Mouse (Mus musculus) liver, embryonic 11.5 days (tissue): ENCODE results near the gene Agbl3. TPM values are rescaled to one million over a fixed set of nuclear protein-coding genes. Genes with fewer than 3 reads are reported as not detected.

Source experiments
- ATAC-seq: fragments of 200-750 bp; cut with Nextera tagmentation; replicated peaks from 2 replicates; pipeline ENCODE4 v1.8.0; 2017; ENCODE audit warnings: moderate number of reproducible peaks, mild to moderate bottlenecking, moderate TSS enrichment, moderate library complexity; ENCODE audit not compliant: low FRiP score
- DNase-seq: peaks from one replicate; pipeline ENCODE4 v3.0.0-alpha.2; 2017; ENCODE audit warnings: low spot score
- H3K27ac ChIP-seq: fragments of 300-500 bp; sonication (generic); 2 replicates; pipeline ENCODE4 v1.5.1; 2014; ENCODE audit warnings: mild to moderate bottlenecking, low read depth, low read length, control low read depth
- H3K27me3 ChIP-seq: fragments of 300-500 bp; sonication (generic); replicated peaks from 2 replicates; pipeline ENCODE4 v1.6.1; 2014; ENCODE audit warnings: low read length, mixed read lengths; ENCODE audit not compliant: control insufficient read depth, insufficient read depth
- H3K36me3 ChIP-seq: fragments of 300-500 bp; sonication (generic); 2 replicates; pipeline ENCODE4 v1.6.1; 2014; ENCODE audit warnings: mild to moderate bottlenecking, low read length, moderate library complexity, mixed read lengths; ENCODE audit not compliant: control insufficient read depth, insufficient read depth
- H3K4me1 ChIP-seq: fragments of 300-500 bp; sonication (generic); replicated peaks from 2 replicates; pipeline ENCODE4 v1.6.1; 2014; ENCODE audit warnings: low read length, mixed read lengths; ENCODE audit not compliant: control insufficient read depth, insufficient read depth
- H3K4me2 ChIP-seq: fragments of 300-500 bp; sonication (generic); 2 replicates; pipeline ENCODE4 v1.6.1; 2014; ENCODE audit warnings: mild to moderate bottlenecking, control low read depth, moderate library complexity
- H3K4me3 ChIP-seq: fragments of 300-500 bp; sonication (generic); 2 replicates; pipeline ENCODE4 v1.5.1; 2014; ENCODE audit warnings: low read depth, low read length, control low read depth
- H3K9ac ChIP-seq: fragments of 300-500 bp; sonication (generic); 2 replicates; pipeline ENCODE4 v1.6.1; 2014; ENCODE audit warnings: low read depth, low read length, control low read depth
- H3K9me3 ChIP-seq: fragments of 300-500 bp; sonication (generic); 2 replicates; pipeline ENCODE4 v1.6.1; 2016; ENCODE audit warnings: low read length, inconsistent platforms, mixed read lengths; ENCODE audit not compliant: control insufficient read depth
- WGBS: fragments of 180-500 bp; shearing (Covaris S2); extraction: QIAGEN DNeasy Blood & Tissue Kit; methylation state at CpG from one replicate; pipeline ENCODE4 v1.1.7; 2014; 5-methylcytosine and 5-hydroxymethylcytosine counted together
- polyA plus RNA-seq: library from polyadenylated mRNA; unstranded; fragments of >200 nt; fragmentation: Nextera tagmentation; extraction: Ambion mirVana; gene quantifications from 2 replicates; pipeline ENCODE4 v1.2.1, GENCODE M21; 2014

Gene Agbl3
- polyA plus RNA-seq: 4.4 and 4.5 TPM in 2 replicates

DNA sequence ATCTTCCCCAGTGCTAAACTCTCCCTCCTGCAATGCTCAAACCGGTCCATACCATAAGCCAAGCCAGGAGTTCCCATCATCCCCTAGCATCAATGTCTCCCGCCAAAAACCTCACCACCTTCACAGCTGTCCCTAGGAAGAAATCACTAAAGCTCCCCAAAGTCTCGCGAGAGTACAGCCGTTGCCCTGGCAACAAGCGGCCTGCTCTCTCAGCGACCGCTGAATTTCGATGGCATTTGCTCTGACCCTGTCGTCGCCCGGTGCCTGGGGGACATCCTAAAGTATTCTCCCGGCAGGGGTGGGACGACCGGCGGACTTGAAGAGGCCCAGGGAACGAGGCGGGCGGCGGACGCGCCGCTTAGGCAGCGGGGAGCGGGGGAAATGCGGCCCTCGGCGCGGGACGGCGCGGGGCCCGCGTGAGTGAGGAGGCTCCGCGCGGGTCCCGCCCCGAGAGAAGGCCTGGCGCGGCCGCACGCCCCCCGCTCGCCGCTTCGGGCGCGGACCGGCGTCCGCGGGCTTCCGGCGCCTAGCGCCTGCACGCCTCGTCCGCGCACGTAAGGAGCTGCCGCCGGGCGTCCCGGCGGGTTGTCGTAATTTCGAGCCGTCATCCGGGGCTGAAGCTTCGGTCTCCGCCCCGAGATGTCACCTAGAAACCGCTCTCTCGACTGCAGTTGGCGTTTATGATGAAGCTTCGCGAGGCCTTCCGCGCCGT lies at the start of gene Agbl3:
Agbl3 (plus strand) TSS at position 202 of the 712 bp plus-strand sequence.
- ATAC-seq (peak; percentile 89), DNase-seq (peak; percentile 94)
- Histone ChIP-seq H3K9ac (peak within 1 kb of the TSS; percentile 91), H3K27me3 (no peaks in the 10 kb centered on the region), H3K27ac (peak within 1 kb of the TSS; percentile 98), H3K4me2 (peak within 1 kb of the TSS; percentile 80), H3K9me3 (no peaks in the 10 kb centered on the region), H3K36me3 (no peaks in the 10 kb centered on the region), H3K4me1 (no peaks in the 10 kb centered on the region), H3K4me3 (peak within 1 kb of the TSS; percentile 68)
- under 1% methylated on average over 74 of the region's 81 CpGs for WGBS

DNA sequence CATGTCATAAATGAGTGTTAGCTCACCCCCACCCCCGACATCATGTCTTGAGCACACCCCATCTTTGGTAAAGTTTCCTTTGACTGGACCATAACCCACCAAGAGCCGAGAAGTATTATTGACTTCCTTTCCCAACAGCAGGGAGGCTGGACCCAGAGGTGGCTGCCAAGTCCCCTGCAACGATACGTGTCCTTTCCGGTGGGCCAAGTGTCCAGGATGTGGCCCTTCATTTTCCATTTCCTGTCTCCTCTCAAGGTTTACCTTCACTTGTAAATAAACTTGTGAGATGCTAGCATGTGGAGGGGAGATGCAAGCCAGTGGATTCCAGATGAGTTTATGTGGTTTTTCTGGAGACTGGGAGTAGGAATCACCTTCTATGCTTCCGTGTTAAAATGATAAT lies 49.2 kb upstream of the Agbl3 start:
- peaks cover 11% of the 10 kb centered on the region for H3K4me1 ChIP-seq
- H3K27ac ChIP-seq: no peak overlapping the region
- DNase-seq (no peak), ATAC-seq (no peak)
- WGBS: 86% methylated on average over 6 of the region's 6 CpGs
- no peaks in the 10 kb centered on the region for H3K9me3 ChIP-seq
- H3K9ac ChIP-seq: no peak overlapping the region
- no peak overlapping the region for H3K4me2 ChIP-seq
- H3K36me3 ChIP-seq: no peaks in the 10 kb centered on the region
- no peak overlapping the region for H3K4me3 ChIP-seq
- no peaks in the 10 kb centered on the region for H3K27me3 ChIP-seq

DNA sequence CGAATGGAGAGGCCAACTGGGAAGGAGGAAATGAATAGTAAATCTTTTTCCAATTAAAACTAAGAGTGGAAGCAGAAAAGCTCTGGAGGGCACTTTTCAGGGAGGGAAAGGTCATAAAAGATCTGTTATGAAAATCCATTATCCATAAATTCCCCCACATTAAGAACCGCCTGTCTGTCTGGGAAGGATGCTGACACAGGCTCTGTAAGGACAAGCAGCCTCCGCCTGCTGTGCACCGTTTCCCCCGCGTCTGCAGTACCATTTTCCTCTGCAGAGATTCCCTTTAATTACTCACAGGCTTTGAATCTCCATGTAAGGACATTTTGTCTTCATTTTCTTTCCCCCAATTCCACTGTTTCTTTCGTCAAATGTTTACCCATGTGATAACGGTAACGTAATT lies 48.7 kb upstream of the Agbl3 start:
- ATAC-seq: no peak
- Histone ChIP-seq H3K4me1 (peaks cover 10% of the 10 kb centered on the region), H3K9ac (no peak overlapping the region), H3K27me3 (no peaks in the 10 kb centered on the region), H3K36me3 (no peaks in the 10 kb centered on the region), H3K27ac (no peak overlapping the region), H3K9me3 (no peaks in the 10 kb centered on the region), H3K4me3 (no peak overlapping the region), H3K4me2 (no peak overlapping the region)
- DNase-seq: no peak
- 73% methylated on average over 9 of the region's 9 CpGs for WGBS

DNA sequence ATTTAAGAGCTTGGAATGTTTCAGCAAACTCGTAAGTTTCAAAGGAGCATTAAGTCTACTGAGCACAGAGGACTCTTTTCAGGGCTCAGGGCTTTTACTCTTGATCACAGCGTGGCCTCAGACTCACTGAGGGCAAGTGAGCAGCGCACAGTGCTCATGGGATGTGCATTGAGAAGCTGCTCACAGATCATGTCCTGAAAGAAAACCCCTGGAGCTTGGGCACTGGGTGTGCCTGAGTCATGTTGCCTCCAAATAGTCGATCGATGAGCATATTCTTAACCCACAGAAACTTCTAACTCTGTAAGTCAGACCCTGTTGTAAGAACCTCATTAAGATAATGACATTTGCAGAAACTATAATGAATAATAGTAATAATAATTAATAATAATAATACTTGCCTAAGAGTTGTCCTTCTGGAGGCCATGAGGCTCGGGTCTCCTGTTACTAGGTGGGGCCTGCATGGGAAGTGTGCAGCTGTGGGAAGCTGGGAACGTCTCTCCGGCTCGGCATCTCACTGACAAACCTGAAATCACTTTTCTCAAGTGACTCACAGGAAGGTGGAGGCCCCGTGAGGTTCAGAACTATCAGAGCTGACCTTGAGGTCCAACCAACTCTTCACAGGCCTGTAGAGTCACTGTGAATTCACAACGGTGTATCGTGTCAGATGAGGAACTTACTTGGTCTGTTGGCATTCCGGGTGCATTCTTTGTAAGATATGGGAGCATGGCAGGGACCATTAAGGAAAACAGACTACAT lies 45.1 kb upstream of the Agbl3 start:
- Histone ChIP-seq H3K4me3 (no peak overlapping the region), H3K27me3 (no peaks in the 10 kb centered on the region), H3K4me1 (peaks cover 2% of the 10 kb centered on the region; the same call in 1 of the 2 replicates), H3K27ac (no peak overlapping the region), H3K36me3 (no peaks in the 10 kb centered on the region), H3K9me3 (no peaks in the 10 kb centered on the region), H3K4me2 (no peak overlapping the region), H3K9ac (no peak overlapping the region)
- no peak for DNase-seq
- ATAC-seq: no peak
- 78% methylated on average over 13 of the region's 13 CpGs for WGBS

DNA sequence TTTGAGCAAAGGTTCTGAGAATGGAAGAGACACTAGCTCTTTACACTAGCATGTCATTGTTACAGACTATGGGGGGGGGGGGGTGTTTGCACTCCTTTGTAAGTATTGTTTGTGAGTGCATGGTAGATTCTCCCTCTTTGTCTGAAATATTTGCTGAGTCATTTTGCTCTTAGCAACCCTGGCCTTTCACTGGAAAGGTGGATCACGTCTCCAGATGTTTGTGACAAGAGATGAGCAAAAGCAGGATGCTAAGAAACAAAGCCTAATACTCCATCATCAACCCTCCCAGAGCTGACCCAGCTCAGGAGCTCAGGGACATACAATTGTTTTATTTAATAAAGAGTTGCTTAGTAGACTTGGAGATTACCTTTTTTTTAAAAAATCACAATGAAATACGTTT lies 43.3 kb upstream of the Agbl3 start:
- DNase-seq: no peak

DNA sequence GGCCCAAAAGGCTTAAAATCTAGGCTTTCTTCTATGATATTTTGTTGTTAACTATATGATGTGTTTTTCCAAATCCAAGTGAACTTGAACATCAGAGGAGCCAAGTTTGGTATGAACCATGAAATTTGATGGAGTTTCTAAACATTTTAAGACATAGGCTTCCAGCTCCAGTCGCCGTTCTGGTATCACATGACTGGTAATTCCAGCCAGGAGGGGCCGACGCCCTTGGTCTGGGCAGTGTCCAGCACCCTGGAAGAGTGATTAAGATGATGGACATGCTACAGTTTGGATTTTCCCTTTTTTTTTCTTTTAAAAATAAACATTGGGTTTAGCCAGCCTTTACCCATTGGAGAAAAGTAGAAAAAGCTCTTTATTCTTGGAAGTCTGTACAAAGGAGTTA lies 36.3 kb upstream of the Agbl3 start:
- no peak overlapping the region for H3K4me2 ChIP-seq
- DNase-seq (peak; percentile 11), ATAC-seq (no peak)
- peaks cover 6% of the 10 kb centered on the region; the same call in 1 of the 2 replicates for H3K36me3 ChIP-seq
- H3K4me3 ChIP-seq: no peak overlapping the region
- no peak overlapping the region for H3K9ac ChIP-seq
- no peaks in the 10 kb centered on the region for H3K9me3 ChIP-seq
- WGBS: 77% methylated on average over 4 of the region's 4 CpGs
- H3K4me1 ChIP-seq: no peaks in the 10 kb centered on the region
- no peak overlapping the region for H3K27ac ChIP-seq
- H3K27me3 ChIP-seq: no peaks in the 10 kb centered on the region

More for the DNA sequence above, 43.3 kb upstream of the Agbl3 start:
- Histone ChIP-seq H3K27me3 (no peaks in the 10 kb centered on the region), H3K9ac (no peak overlapping the region), H3K9me3 (no peaks in the 10 kb centered on the region), H3K4me1 (no peaks in the 10 kb centered on the region), H3K4me3 (no peak overlapping the region), H3K36me3 (peaks cover 6% of the 10 kb centered on the region; the same call in 1 of the 2 replicates), H3K27ac (no peak overlapping the region), H3K4me2 (no peak overlapping the region)
- WGBS: 60% methylated on average over 2 of the region's 2 CpGs
- no peak for ATAC-seq

DNA sequence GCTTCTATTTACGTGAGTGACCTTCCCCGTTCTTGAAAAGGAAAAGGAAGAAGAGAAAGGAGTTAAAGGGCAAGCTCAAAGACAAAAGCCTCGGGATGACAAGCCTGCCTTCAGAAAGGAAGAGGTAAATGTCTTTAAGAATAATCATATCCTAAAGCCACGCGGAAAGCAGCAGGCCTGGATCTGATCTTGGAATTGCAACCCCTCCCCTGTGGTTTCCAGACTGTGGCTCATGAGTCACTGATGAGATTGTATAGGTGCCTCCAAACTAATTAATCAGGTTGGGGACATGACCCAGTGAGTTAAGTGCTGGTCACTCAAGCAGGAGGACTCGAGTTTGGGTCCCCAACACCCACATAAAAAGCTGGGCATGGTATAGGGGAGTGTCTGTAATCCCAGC lies 32.4 kb upstream of the Agbl3 start:
- Histone ChIP-seq H3K9me3 (no peaks in the 10 kb centered on the region), H3K27me3 (no peaks in the 10 kb centered on the region), H3K4me2 (no peak overlapping the region), H3K4me1 (no peaks in the 10 kb centered on the region), H3K9ac (no peak overlapping the region), H3K4me3 (no peak overlapping the region), H3K27ac (no peak overlapping the region), H3K36me3 (no peaks in the 10 kb centered on the region; the same call in 1 of the 2 replicates)
- no peak for DNase-seq
- WGBS: 71% methylated on average over 6 of the region's 6 CpGs
- no peak for ATAC-seq

DNA sequence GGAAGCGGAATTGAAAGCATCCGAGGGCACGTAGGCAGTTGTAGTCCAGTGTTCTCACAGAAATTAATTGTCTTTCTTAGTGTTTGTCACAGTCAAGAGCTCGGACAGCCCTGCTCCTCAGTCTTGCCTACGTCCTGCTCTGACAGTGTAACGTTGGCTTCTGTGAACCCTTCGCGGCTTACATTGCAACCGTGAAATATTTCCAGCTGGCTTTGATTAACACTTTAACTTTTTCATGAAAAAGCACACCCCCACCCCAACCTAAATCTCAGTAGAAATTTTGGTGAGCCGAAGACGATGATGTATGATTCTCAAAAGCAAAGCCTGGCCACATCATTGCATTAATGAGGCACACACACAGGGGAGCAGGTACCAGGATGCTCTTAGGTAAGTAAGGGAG lies 31.7 kb upstream of the Agbl3 start:
- WGBS: 82% methylated on average over 11 of the region's 11 CpGs
- H3K4me2 ChIP-seq: no peak overlapping the region
- no peaks in the 10 kb centered on the region; the same call in 1 of the 2 replicates for H3K36me3 ChIP-seq
- H3K9me3 ChIP-seq: no peaks in the 10 kb centered on the region
- no peaks in the 10 kb centered on the region for H3K27me3 ChIP-seq
- DNase-seq: peak; percentile 20
- H3K4me1 ChIP-seq: no peaks in the 10 kb centered on the region
- no peak for ATAC-seq
- no peak overlapping the region for H3K4me3 ChIP-seq
- H3K27ac ChIP-seq: no peak overlapping the region
- H3K9ac ChIP-seq: no peak overlapping the region
